Mouse (Mus musculus) kidney, adult 2 months (tissue): ENCODE measurements around the gene Ccdc6.

ENCODE experiments used
- CTCF ChIP-seq: fragments of 200-500 bp; conservative IDR thresholded peaks from 2 replicates; pipeline ENCODE4 v1.5.1; 2011; ENCODE audit warnings: low read depth, mild to moderate bottlenecking, control low read depth, low read length, moderate library complexity, mixed read lengths; ENCODE audit not compliant: insufficient read depth, insufficient read length
- POLR2A ChIP-seq: fragments of 200-500 bp; IDR thresholded peaks from one replicate; pipeline ENCODE4 v1.6.1; 2011; ENCODE audit warnings: low read depth, low read length, control low read depth

GRCm38 (mm10) chr10:70144004-70144557, 47.2 kb downstream of the Ccdc6 start:
- no peak for TF ChIP-seq CTCF
- no peak for TF ChIP-seq POLR2A
